Mouse (Mus musculus) C2C12 (cell line): ENCODE results near the gene Trmt2b. TPM values are rescaled to one million over a fixed set of nuclear protein-coding genes. Genes with fewer than 3 reads are reported as not detected.
"Not testable (repeated sequence)": the region's sequence is repeated elsewhere in the genome, so short reads cannot be mapped to it uniquely, and the experiment has no call there.

ENCODE experiments used
- H3K27me3 ChIP-seq: one replicate; pipeline ENCODE4 v1.6.1; 2011; ENCODE audit not compliant: control insufficient read depth, insufficient read depth, insufficient read length
- H3K36me3 ChIP-seq: one replicate; pipeline ENCODE4 v1.6.1; 2011; ENCODE audit not compliant: control insufficient read depth, insufficient read depth
- H3K4me3 ChIP-seq: one replicate; pipeline ENCODE4 v1.5.1; 2011; ENCODE audit warnings: mild to moderate bottlenecking, control low read depth; ENCODE audit not compliant: poor library complexity, insufficient read depth, severe bottlenecking
- H3K79me2 ChIP-seq: one replicate; pipeline ENCODE4 v1.6.1; 2011; ENCODE audit not compliant: control insufficient read depth, insufficient read depth
- H3K79me3 ChIP-seq: one replicate; pipeline ENCODE4 v1.6.1; 2011; ENCODE audit warnings: low read depth, control low read depth
- H3ac ChIP-seq: one replicate; pipeline ENCODE3; 2011; ENCODE audit warnings: low read depth; ENCODE audit not compliant: control insufficient read depth, insufficient read length
- CEBPB ChIP-seq: IDR thresholded peaks from one replicate; pipeline ENCODE4 v1.6.1; 2011; ENCODE audit warnings: low read depth, mild to moderate bottlenecking, control low read depth, moderate library complexity
- CTCF ChIP-seq: IDR thresholded peaks from one replicate; pipeline ENCODE4 v1.5.1; 2011; ENCODE audit not compliant: control insufficient read depth, insufficient read depth, insufficient read length
- FOSL1 ChIP-seq: IDR thresholded peaks from one replicate; pipeline ENCODE4 v1.8.0; 2011; ENCODE audit warnings: mild to moderate bottlenecking, low read length; ENCODE audit not compliant: poor library complexity, insufficient read depth, severe bottlenecking
- MAX ChIP-seq: IDR thresholded peaks from one replicate; pipeline ENCODE4 v1.6.1; 2011; ENCODE audit warnings: mild to moderate bottlenecking, control low read depth
- MYOD1 ChIP-seq: IDR thresholded peaks from one replicate; pipeline ENCODE4 v1.6.1; 2011; ENCODE audit warnings: low read depth; ENCODE audit not compliant: control insufficient read depth, insufficient read length
- MYOG ChIP-seq: IDR thresholded peaks from one replicate; pipeline ENCODE4 v1.6.1; 2011; ENCODE audit not compliant: control insufficient read depth, insufficient read length; ENCODE audit errors: extremely low read depth
- USF1 ChIP-seq: IDR thresholded peaks from one replicate; pipeline ENCODE4 v1.6.1; 2011; ENCODE audit warnings: low read depth, mild to moderate bottlenecking, control low read depth, moderate library complexity
- polyA plus RNA-seq: library from polyadenylated mRNA; unstranded; fragments of >200 nt; fragmentation: generic; extraction: Trizol; gene quantifications from one replicate; pipeline ENCODE4 v1.2.1, GENCODE M21; 2012; ENCODE audit warnings: missing spikeins

Gene Trmt2b
- polyA plus RNA-seq, 1 experiment, result 5.9 TPM

DNA sequence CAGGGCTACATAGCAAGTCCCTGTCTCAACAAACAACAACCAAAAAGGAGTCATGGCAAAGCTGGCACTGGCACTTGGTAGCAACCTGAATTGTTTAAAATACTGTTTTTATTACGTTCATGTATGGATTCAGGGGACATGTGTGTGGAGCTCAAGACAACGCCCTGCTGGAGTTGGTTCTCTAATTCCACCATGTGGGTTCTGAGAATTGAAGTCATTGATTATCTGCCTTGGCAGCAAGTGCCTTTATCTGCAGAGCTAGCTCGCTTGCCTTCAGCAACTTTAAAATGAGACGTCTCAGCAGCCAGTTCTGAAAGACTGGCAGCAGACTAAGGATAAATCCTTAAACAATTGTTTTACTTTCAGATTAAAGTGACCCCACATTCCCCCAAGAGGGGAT lies 58.6 kb downstream of the Trmt2b start:
- H3K79me2 ChIP-seq, result no peaks in the 10 kb centered on the region
- no peak for TF ChIP-seq MYOG
- no peak for TF ChIP-seq FOSL1
- H3K4me3 ChIP-seq, result no peak overlapping the region
- H3K79me3 ChIP-seq, result no peaks in the 10 kb centered on the region
- H3K27me3 ChIP-seq, result no peaks in the 10 kb centered on the region
- no peaks in the 10 kb centered on the region for H3K36me3 ChIP-seq
- no peak overlapping the region for H3ac ChIP-seq

DNA sequence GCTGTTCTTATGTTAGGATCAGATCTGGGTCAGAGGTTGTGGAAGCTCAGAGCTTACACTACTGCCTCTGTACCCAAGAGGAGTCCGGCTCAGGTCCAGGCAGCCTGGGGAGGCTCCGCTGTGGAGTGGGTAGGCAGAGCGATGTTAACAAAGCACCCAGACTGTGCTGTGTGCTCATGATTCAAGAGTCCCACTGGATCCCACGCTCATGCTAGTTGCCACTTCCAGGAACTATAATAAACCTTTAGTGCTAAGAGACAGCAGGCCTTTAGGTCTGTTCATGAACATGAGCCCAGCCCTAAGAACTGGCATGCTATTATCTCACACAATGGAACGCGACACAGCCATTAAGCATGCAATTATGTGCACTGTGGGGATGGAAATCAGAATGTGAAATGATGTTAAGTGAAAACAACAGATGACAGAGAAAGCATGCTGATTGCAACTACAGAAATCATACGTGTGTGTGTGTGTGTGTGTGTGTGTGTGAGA lies 65.6 kb downstream of the Trmt2b start:
- Histone ChIP-seq H3K27me3 (no peaks in the 10 kb centered on the region), H3K79me3 (no peaks in the 10 kb centered on the region)
- TF ChIP-seq CTCF (no peak), MYOG (no peak), FOSL1 (no peak), MYOD1 (no peak), USF1 (no peak), CEBPB (no peak), MAX (no peak)

DNA sequence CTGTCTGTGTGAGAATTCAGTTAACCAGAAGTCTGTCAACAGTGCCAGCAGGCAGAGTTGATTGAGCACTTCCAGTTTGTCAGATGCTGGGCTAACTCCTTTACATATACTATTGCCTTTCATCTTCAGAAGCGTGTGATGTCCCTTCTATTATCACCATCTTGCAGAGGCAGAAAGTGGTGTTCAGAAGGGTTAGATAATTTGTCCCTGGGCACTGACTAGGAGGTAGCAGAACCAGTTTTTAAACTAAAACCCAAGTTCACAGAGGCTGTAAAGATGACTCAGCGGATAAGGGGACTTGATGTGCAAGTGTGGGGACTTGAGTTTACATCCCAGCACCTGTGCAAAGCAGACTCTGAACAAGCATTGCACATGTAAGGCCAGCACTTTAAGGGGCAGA lies 68.3 kb downstream of the Trmt2b start:
- no peaks in the 10 kb centered on the region for H3K79me3 ChIP-seq
- no peaks in the 10 kb centered on the region for H3K79me2 ChIP-seq
- H3K4me3 ChIP-seq, result no peak overlapping the region
- H3K27me3 ChIP-seq, result no peaks in the 10 kb centered on the region
- TF ChIP-seq USF1 (no peak), CEBPB (no peak), MYOD1 (no peak), FOSL1 (no peak), CTCF (no peak), MAX (no peak)
- H3ac ChIP-seq, result no peak overlapping the region
- no peaks in the 10 kb centered on the region for H3K36me3 ChIP-seq

More for the DNA sequence above, 65.6 kb downstream of the Trmt2b start:
- Histone ChIP-seq H3K79me2 (no peaks in the 10 kb centered on the region), H3K36me3 (no peaks in the 10 kb centered on the region), H3ac (no peak overlapping the region), H3K4me3 (no peak overlapping the region)

DNA sequence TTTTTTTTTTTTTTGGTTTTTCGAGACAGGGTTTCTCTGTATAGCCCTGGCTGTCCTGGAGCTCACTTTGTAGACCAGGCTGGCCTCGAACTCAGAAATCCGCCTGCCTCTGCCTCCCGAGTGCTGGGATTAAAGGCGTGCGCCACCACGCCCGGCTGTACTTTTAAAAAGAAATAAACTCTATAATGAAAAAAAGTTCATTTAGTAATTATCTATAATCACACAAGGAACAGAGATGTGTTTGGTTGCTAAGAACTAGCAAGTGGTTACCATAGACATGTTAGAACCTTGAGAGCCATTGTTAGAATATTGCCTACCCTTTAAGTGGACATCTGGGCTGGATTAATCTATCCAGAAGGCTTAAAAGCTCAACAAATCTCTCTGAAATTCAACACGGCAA lies 89.6 kb downstream of the Trmt2b start, which contains the start of gene Arl13a:
Gene Arl13a (plus strand): TSS at position 301 of the 400 bp plus-strand sequence.
- H3ac ChIP-seq, H3K4me3 ChIP-seq, H3K27me3 ChIP-seq, H3K79me3 ChIP-seq, H3K36me3 ChIP-seq, H3K79me2 ChIP-seq: not testable (repeated sequence)

DNA sequence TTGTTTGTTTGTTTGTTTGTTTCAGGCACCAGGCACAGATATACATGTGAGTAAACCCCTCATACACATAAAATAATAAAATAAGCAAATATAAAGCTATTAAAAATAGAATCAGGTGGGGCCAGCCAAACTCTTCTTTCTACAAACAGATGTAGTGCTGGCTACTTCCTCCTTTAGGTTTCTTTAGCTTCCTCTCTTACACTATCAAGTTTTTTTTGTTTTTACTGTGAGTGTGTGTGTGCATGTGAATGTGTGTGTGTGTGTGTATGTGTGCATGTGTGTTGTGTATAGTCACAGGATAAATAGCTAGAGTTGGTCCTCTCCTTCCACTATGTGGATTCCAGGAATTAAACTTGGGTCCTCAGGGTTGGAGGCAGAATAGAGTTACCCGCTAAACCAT lies 102.1 kb downstream of the Trmt2b start:
- H3K36me3 ChIP-seq, result no peaks in the 10 kb centered on the region
- TF ChIP-seq MAX (no peak), USF1 (no peak), CTCF (no peak), MYOD1 (no peak), FOSL1 (no peak), MYOG (no peak), CEBPB (no peak)
- H3K27me3 ChIP-seq, result no peaks in the 10 kb centered on the region
- no peaks in the 10 kb centered on the region for H3K79me2 ChIP-seq
- no peak overlapping the region for H3K4me3 ChIP-seq
- no peak overlapping the region for H3ac ChIP-seq
- H3K79me3 ChIP-seq, result no peaks in the 10 kb centered on the region

Other genes with a start within 250 kb of the Trmt2b start
- 22.7 TPM for gene Cstf2, start 217.8 kb downstream of the Trmt2b start, polyA plus RNA-seq
- gene Xkrx, start 114.9 kb downstream of the Trmt2b start, polyA plus RNA-seq, result 0.09 TPM
- gene Arl13a, start 89.5 kb downstream of the Trmt2b start, polyA plus RNA-seq, result not detected
- 0.07 TPM for gene Nox1, start 55.0 kb downstream of the Trmt2b start, polyA plus RNA-seq
- gene Tmem35a, start 18.2 kb upstream of the Trmt2b start, polyA plus RNA-seq, result 1.2 TPM
- gene Cenpi, start 31.1 kb upstream of the Trmt2b start, polyA plus RNA-seq, result 10.8 TPM
- 1.9 TPM for gene Drp2, start 127.6 kb upstream of the Trmt2b start, polyA plus RNA-seq
- gene Taf7l, start 199.5 kb upstream of the Trmt2b start, polyA plus RNA-seq, result not detected